Mouse (Mus musculus): ENCODE results near the gene Ccdc28a. TPM values are rescaled to one million over a fixed set of nuclear protein-coding genes. Genes with fewer than 3 reads are reported as not detected.

Ccdc28a gene
- total and polyA plus RNA-seq, 2 experiments, result 20.9 to 21.7 TPM

GRCm38 (mm10) chr10:18214124-18214523 lies 20.7 kb downstream of the Ccdc28a start:
- no peaks in the 10 kb centered on the region for H3K27me3 ChIP-seq (ENCODE audit: control insufficient read depth, insufficient read depth, low read length)
- WGBS, result 92% methylated on average over 5 of the region's 5 CpGs

GRCm38 (mm10) chr10:18213373-18213772 lies 21.4 kb downstream of the Ccdc28a start:
- TF ChIP-seq CTCF (IDR thresholded peaks at IDR 0.05; ENCODE audit: low read depth, low read length), result no peak
- TF ChIP-seq POLR2A (IDR thresholded peaks at IDR 0.05; ENCODE audit: extremely low read depth, insufficient read depth, low read length), result no peak
- H3K9ac ChIP-seq (ENCODE audit: low read depth, low read length), result no peak overlapping the region
- H3K27ac ChIP-seq (replicated peaks; ENCODE audit: insufficient read depth, low read depth, low read length), result no peak overlapping the region
- H3K4me3 ChIP-seq (ENCODE audit: insufficient read depth, low read depth, low read length), result no peak overlapping the region
- H3K27me3 ChIP-seq (ENCODE audit: control insufficient read depth, insufficient read depth, low read length), result no peaks in the 10 kb centered on the region
- peaks cover 10% of the 10 kb centered on the region for H3K36me3 ChIP-seq (ENCODE audit: control insufficient read depth, insufficient read depth, low read length)
- no peak for DNase-seq (ENCODE audit: extremely low read depth, low read depth, low spot score)
- H3K79me2 ChIP-seq (ENCODE audit: control insufficient read depth, insufficient read depth, low read length), result no peaks in the 10 kb centered on the region
- 78% methylated on average over 4 of the region's 4 CpGs for WGBS
- no peaks in the 10 kb centered on the region for H3K4me1 ChIP-seq (ENCODE audit: control insufficient read depth, insufficient read depth, low read length)

More at GRCm38 (mm10) chr10:18214124-18214523, 20.7 kb downstream of the Ccdc28a start:
- no peak overlapping the region for H3K27ac ChIP-seq (replicated peaks; ENCODE audit: insufficient read depth, low read depth, low read length)
- H3K36me3 ChIP-seq (ENCODE audit: control insufficient read depth, insufficient read depth, low read length), result peaks cover 14% of the 10 kb centered on the region
- H3K79me2 ChIP-seq (ENCODE audit: control insufficient read depth, insufficient read depth, low read length), result no peaks in the 10 kb centered on the region
- no peak for DNase-seq (ENCODE audit: extremely low read depth, low read depth, low spot score)
- TF ChIP-seq CTCF (IDR thresholded peaks at IDR 0.05; ENCODE audit: low read depth, low read length) (no peak), POLR2A (IDR thresholded peaks at IDR 0.05; ENCODE audit: extremely low read depth, insufficient read depth, low read length) (no peak)
- no peak overlapping the region for H3K4me3 ChIP-seq (ENCODE audit: insufficient read depth, low read depth, low read length)
- H3K9ac ChIP-seq (ENCODE audit: low read depth, low read length), result no peak overlapping the region
- no peaks in the 10 kb centered on the region for H3K4me1 ChIP-seq (ENCODE audit: control insufficient read depth, insufficient read depth, low read length)

GRCm38 (mm10) chr10:18210726-18211125 lies 24.1 kb downstream of the Ccdc28a start, which contains the start of gene Ect2l:
TSS of gene Ect2l (minus strand) at chr10:18210890.
- H3K4me1 ChIP-seq (ENCODE audit: control insufficient read depth, insufficient read depth, low read length), result no peaks in the 10 kb centered on the region
- DNase-seq (ENCODE audit: extremely low read depth, low read depth, low spot score), result no peak
- H3K27me3 ChIP-seq (ENCODE audit: control insufficient read depth, insufficient read depth, low read length), result no peaks in the 10 kb centered on the region
- peaks cover 7% of the 10 kb centered on the region for H3K36me3 ChIP-seq (ENCODE audit: control insufficient read depth, insufficient read depth, low read length)
- no peaks in the 10 kb centered on the region for H3K79me2 ChIP-seq (ENCODE audit: control insufficient read depth, insufficient read depth, low read length)
- TF ChIP-seq CTCF (IDR thresholded peaks at IDR 0.05; ENCODE audit: low read depth, low read length) (peak; percentile 76), POLR2A (IDR thresholded peaks at IDR 0.05; ENCODE audit: extremely low read depth, insufficient read depth, low read length) (no peak)
- H3K9ac ChIP-seq (ENCODE audit: low read depth, low read length), result no peak within 1 kb of the TSS
- H3K27ac ChIP-seq (replicated peaks; ENCODE audit: insufficient read depth, low read depth, low read length), result no peak within 1 kb of the TSS
- no peak within 1 kb of the TSS for H3K4me3 ChIP-seq (ENCODE audit: insufficient read depth, low read depth, low read length)
- WGBS, result 15% methylated on average over 11 of the region's 11 CpGs

GRCm38 (mm10) chr10:18210119-18210518 lies 24.7 kb downstream of the Ccdc28a start:
- peaks cover 3% of the 10 kb centered on the region for H3K36me3 ChIP-seq (ENCODE audit: control insufficient read depth, insufficient read depth, low read length)
- no peaks in the 10 kb centered on the region for H3K27me3 ChIP-seq (ENCODE audit: control insufficient read depth, insufficient read depth, low read length)
- H3K79me2 ChIP-seq (ENCODE audit: control insufficient read depth, insufficient read depth, low read length), result no peaks in the 10 kb centered on the region
- H3K9ac ChIP-seq (ENCODE audit: low read depth, low read length), result no peak overlapping the region
- no peaks in the 10 kb centered on the region for H3K4me1 ChIP-seq (ENCODE audit: control insufficient read depth, insufficient read depth, low read length)
- WGBS, result 69% methylated on average over 6 of the region's 6 CpGs
- no peak overlapping the region for H3K4me3 ChIP-seq (ENCODE audit: insufficient read depth, low read depth, low read length)
- no peak overlapping the region for H3K27ac ChIP-seq (replicated peaks; ENCODE audit: insufficient read depth, low read depth, low read length)
- peak; percentile 34 for DNase-seq (ENCODE audit: extremely low read depth, low read depth, low spot score)
- no peak for TF ChIP-seq CTCF (IDR thresholded peaks at IDR 0.05; ENCODE audit: low read depth, low read length)
- no peak for TF ChIP-seq POLR2A (IDR thresholded peaks at IDR 0.05; ENCODE audit: extremely low read depth, insufficient read depth, low read length)

- H3K4me3 ChIP-seq (ENCODE audit: insufficient read depth, low read depth, low read length), result no peak overlapping the region
- no peaks in the 10 kb centered on the region for H3K36me3 ChIP-seq (ENCODE audit: control insufficient read depth, insufficient read depth, low read length)
- H3K27me3 ChIP-seq (ENCODE audit: control insufficient read depth, insufficient read depth, low read length), result no peaks in the 10 kb centered on the region
- WGBS, result 46% methylated on average over 7 of the region's 7 CpGs
- H3K4me1 ChIP-seq (ENCODE audit: control insufficient read depth, insufficient read depth, low read length), result no peaks in the 10 kb centered on the region
- H3K79me2 ChIP-seq (ENCODE audit: control insufficient read depth, insufficient read depth, low read length), result no peaks in the 10 kb centered on the region
- H3K9ac ChIP-seq (ENCODE audit: low read depth, low read length), result no peak overlapping the region
- TF ChIP-seq POLR2A (IDR thresholded peaks at IDR 0.05; ENCODE audit: extremely low read depth, insufficient read depth, low read length), result no peak
- no peak for TF ChIP-seq CTCF (IDR thresholded peaks at IDR 0.05; ENCODE audit: low read depth, low read length)
- DNase-seq (ENCODE audit: extremely low read depth, low read depth, low spot score), result no peak
- H3K27ac ChIP-seq (replicated peaks; ENCODE audit: insufficient read depth, low read depth, low read length), result no peak overlapping the region
These were observed 30.7 kb downstream of the Ccdc28a start for GRCm38 (mm10) chr10:18204067-18204466.

GRCm38 (mm10) chr10:18202401-18202800 lies 32.4 kb downstream of the Ccdc28a start:
- H3K4me1 ChIP-seq (ENCODE audit: control insufficient read depth, insufficient read depth, low read length), result no peaks in the 10 kb centered on the region
- H3K36me3 ChIP-seq (ENCODE audit: control insufficient read depth, insufficient read depth, low read length), result no peaks in the 10 kb centered on the region
- TF ChIP-seq CTCF (IDR thresholded peaks at IDR 0.05; ENCODE audit: low read depth, low read length), result no peak
- no peak for TF ChIP-seq POLR2A (IDR thresholded peaks at IDR 0.05; ENCODE audit: extremely low read depth, insufficient read depth, low read length)
- no peak overlapping the region for H3K27ac ChIP-seq (replicated peaks; ENCODE audit: insufficient read depth, low read depth, low read length)
- WGBS, result 90% methylated on average over 3 of the region's 3 CpGs
- no peaks in the 10 kb centered on the region for H3K27me3 ChIP-seq (ENCODE audit: control insufficient read depth, insufficient read depth, low read length)
- H3K79me2 ChIP-seq (ENCODE audit: control insufficient read depth, insufficient read depth, low read length), result no peaks in the 10 kb centered on the region
- DNase-seq (ENCODE audit: extremely low read depth, low read depth, low spot score), result no peak
- H3K9ac ChIP-seq (ENCODE audit: low read depth, low read length), result no peak overlapping the region
- H3K4me3 ChIP-seq (ENCODE audit: insufficient read depth, low read depth, low read length), result no peak overlapping the region

Data from liver, adult 2 months (tissue).